In genomic region chr8:111607414-111607813, GRCm38 (mm10) we compare ENCODE assay signal across 28 mouse cellular contexts. TPM values are rescaled to one million over a fixed set of nuclear protein-coding genes. Genes with fewer than 3 reads are reported as not detected.
"Had no signal": no experiment of that assay in that cellular context is flagged by ENCODE, and none has a peak within 500 bp of the region (broad histone marks: within the 10 kb centered on the region; RNA-seq: fewer than 3 reads in every experiment).

No protein-coding gene starts in this region.

- H3K4me1 ChIP-seq: embryonic facial prominence, embryonic 10.5 days; embryonic facial prominence, embryonic 12.5 days; embryonic facial prominence, embryonic 13.5 days; embryonic facial prominence, embryonic 15.5 days; forebrain, embryonic 10.5 days; forebrain, embryonic 12.5 days had no signal

- DNase-seq: cerebellum, adult 2 months; cerebellum, adult 8-10 months; cerebellum, adult 9-11 months; cerebellum, postnatal 10 days; cerebellum, postnatal 14 days; cerebellum, postnatal 36 days; embryo, embryonic 11 days; forebrain, postnatal 0 days; gastrocnemius, adult 2 months; gastrocnemius, postnatal 10 days; gastrocnemius, postnatal 14 days; gastrocnemius, postnatal 25 days; gastrocnemius, postnatal 36 days; heart, adult 18-20 months; heart, adult 2 months had no signal

- H3K27me3 ChIP-seq: embryonic facial prominence, embryonic 12.5 days; embryonic facial prominence, embryonic 13.5 days; embryonic facial prominence, embryonic 15.5 days; forebrain, embryonic 12.5 days; forebrain, embryonic 13.5 days; forebrain, embryonic 15.5 days had no signal

- H3K9me3 ChIP-seq: embryonic facial prominence, embryonic 10.5 days; embryonic facial prominence, embryonic 12.5 days; embryonic facial prominence, embryonic 13.5 days; embryonic facial prominence, embryonic 15.5 days; forebrain, embryonic 10.5 days; forebrain, embryonic 12.5 days; forebrain, embryonic 13.5 days; forebrain, embryonic 15.5 days had no signal

- H3K27ac ChIP-seq: embryonic facial prominence, embryonic 10.5 days; embryonic facial prominence, embryonic 12.5 days; embryonic facial prominence, embryonic 13.5 days; embryonic facial prominence, embryonic 15.5 days; forebrain, embryonic 10.5 days; forebrain, embryonic 12.5 days; forebrain, embryonic 13.5 days; forebrain, embryonic 15.5 days; heart, adult 2 months had no signal

- ATAC-seq: forebrain, embryonic 13.5 days; forebrain, embryonic 14.5 days; forebrain, embryonic 15.5 days; forebrain, embryonic 16.5 days; forebrain, postnatal 0 days had no signal

- H3K4me2 ChIP-seq: embryonic facial prominence, embryonic 12.5 days; embryonic facial prominence, embryonic 13.5 days; embryonic facial prominence, embryonic 15.5 days; forebrain, embryonic 12.5 days; forebrain, embryonic 13.5 days; forebrain, embryonic 15.5 days had no signal

- H3K4me3 ChIP-seq: embryonic facial prominence, embryonic 10.5 days; embryonic facial prominence, embryonic 12.5 days; embryonic facial prominence, embryonic 13.5 days; embryonic facial prominence, embryonic 15.5 days; erythroblast, embryonic 14.5 days; forebrain, embryonic 10.5 days; forebrain, embryonic 12.5 days; forebrain, embryonic 13.5 days; forebrain, embryonic 15.5 days; gastrocnemius, adult 2 months; heart, adult 2 months had no signal

- H3K9ac ChIP-seq: embryonic facial prominence, embryonic 12.5 days; embryonic facial prominence, embryonic 13.5 days; embryonic facial prominence, embryonic 15.5 days; forebrain, embryonic 12.5 days; forebrain, embryonic 13.5 days; forebrain, embryonic 15.5 days; forebrain, postnatal 0 days had no signal

RNA-seq across cellular contexts. Expression of gene Ldhd, which starts 22.8 kb away (rescaled TPM):
- total RNA-seq: granulocyte monocyte progenitor cell, adult 5-6 weeks had no signal
- polyA plus RNA-seq: embryonic facial prominence, embryonic 11.5 days; erythroblast, embryonic 14.5 days; forebrain, embryonic 10.5 days had no signal
